Mouse (Mus musculus): ENCODE data around the gene Hal. TPM values are rescaled to one million over a fixed set of nuclear protein-coding genes. Genes with fewer than 3 reads are reported as not detected.

Hal gene
- polyA plus RNA-seq, 1 experiment: 0.22 TPM

DNA sequence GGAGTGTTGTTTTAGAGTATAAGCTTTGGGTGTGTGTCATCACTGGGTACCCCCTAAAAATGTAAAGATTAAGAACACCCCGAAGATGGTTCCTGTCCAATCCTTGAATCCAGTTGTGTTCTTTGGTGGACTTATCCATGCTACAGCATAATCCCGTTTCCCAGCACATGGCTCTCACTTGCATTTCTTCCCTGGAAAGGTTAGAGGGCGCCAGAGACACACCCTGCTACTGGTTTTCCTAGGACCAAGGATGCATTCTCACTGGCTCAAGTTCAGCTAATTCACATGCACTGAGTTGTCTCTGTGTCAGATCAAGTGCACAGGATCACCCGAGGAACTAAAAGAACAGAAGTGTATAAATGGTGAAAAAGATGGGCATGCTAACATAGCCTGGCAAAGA, 1.9 kb upstream of the Hal start:
- H3K27ac ChIP-seq (ENCODE audit: insufficient read depth, low read depth, low read length): no peak overlapping the region
- 24% methylated on average over 4 of the region's 4 CpGs for WGBS
- H3K27me3 ChIP-seq (replicated peaks; ENCODE audit: control insufficient read depth, insufficient read depth, low read length): no peaks in the 10 kb centered on the region
- TF ChIP-seq POLR2A (IDR thresholded peaks at IDR 0.05; ENCODE audit: low read depth, low read length) (no peak), CTCF (conservative IDR thresholded peaks at IDR 0.05; ENCODE audit: insufficient read depth, insufficient read length, low read depth, low read length) (peak; percentile 81)
- DNase-seq: peak; percentile 44
- H3K4me3 ChIP-seq (ENCODE audit: insufficient read depth, low read depth, low read length): no peak overlapping the region
- H3K4me1 ChIP-seq (ENCODE audit: control insufficient read depth, insufficient read depth, low read length): no peaks in the 10 kb centered on the region
- no peaks in the 10 kb centered on the region for H3K36me3 ChIP-seq (ENCODE audit: control insufficient read depth, insufficient read depth, low read length)

DNA sequence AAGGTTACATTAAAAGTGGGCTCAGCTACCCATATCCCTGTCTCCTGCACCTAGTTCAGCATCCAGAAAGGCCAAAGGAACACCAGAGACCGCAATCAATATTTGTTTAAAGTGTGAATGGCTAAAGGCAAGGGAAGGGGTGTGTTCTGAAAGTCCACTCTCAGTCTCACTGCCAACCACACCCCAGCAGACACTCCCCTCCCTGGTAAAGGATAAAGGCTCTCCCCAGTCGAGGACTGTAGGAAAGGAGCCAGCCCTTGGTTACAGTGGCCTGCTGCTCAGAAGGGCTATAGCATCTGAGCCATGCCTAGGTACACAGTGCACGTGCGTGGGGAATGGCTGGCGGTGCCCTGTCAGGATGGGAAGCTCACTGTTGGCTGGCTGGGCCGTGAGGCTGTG, 259 bp downstream of the Hal start:
- TF ChIP-seq POLR2A (IDR thresholded peaks at IDR 0.05; ENCODE audit: low read depth, low read length): no peak
- no peak for TF ChIP-seq CTCF (conservative IDR thresholded peaks at IDR 0.05; ENCODE audit: insufficient read depth, insufficient read length, low read depth, low read length)
- WGBS: 83% methylated on average over 6 of the region's 6 CpGs
- Histone ChIP-seq H3K36me3 (ENCODE audit: control insufficient read depth, insufficient read depth, low read length) (no peaks in the 10 kb centered on the region), H3K4me1 (ENCODE audit: control insufficient read depth, insufficient read depth, low read length) (no peaks in the 10 kb centered on the region), H3K27me3 (replicated peaks; ENCODE audit: control insufficient read depth, insufficient read depth, low read length) (no peaks in the 10 kb centered on the region), H3K27ac (ENCODE audit: insufficient read depth, low read depth, low read length) (no peak overlapping the region), H3K4me3 (ENCODE audit: insufficient read depth, low read depth, low read length) (no peak overlapping the region)
- DNase-seq: no peak

DNA sequence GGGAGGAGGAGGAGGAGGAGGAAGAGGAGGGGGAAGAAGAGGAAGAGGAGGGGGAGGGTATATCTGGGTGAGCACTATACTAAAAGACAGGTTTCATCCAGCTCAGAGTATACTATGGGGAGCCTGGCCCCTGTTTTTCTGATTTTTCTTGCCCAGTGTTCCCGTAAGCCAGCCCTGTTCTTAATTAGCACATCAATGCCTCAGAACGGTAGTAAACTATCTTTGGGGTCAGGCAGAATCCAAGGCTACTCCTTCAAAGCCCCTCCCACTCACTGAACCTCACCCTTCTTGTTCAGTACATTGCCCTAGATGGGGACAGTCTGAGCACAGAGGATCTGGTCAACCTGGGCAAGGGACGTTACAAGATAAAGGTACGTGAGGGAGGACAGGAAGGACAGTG, 1.9 kb downstream of the Hal start:
- TF ChIP-seq POLR2A (IDR thresholded peaks at IDR 0.05; ENCODE audit: low read depth, low read length): no peak
- TF ChIP-seq CTCF (conservative IDR thresholded peaks at IDR 0.05; ENCODE audit: insufficient read depth, insufficient read length, low read depth, low read length): no peak
- no peaks in the 10 kb centered on the region for H3K27me3 ChIP-seq (replicated peaks; ENCODE audit: control insufficient read depth, insufficient read depth, low read length)
- H3K4me1 ChIP-seq (ENCODE audit: control insufficient read depth, insufficient read depth, low read length): no peaks in the 10 kb centered on the region
- H3K4me3 ChIP-seq (ENCODE audit: insufficient read depth, low read depth, low read length): no peak overlapping the region
- no peak overlapping the region for H3K27ac ChIP-seq (ENCODE audit: insufficient read depth, low read depth, low read length)
- no peaks in the 10 kb centered on the region for H3K36me3 ChIP-seq (ENCODE audit: control insufficient read depth, insufficient read depth, low read length)
- 60% methylated on average over 4 of the region's 4 CpGs for WGBS
- no peak for DNase-seq

DNA sequence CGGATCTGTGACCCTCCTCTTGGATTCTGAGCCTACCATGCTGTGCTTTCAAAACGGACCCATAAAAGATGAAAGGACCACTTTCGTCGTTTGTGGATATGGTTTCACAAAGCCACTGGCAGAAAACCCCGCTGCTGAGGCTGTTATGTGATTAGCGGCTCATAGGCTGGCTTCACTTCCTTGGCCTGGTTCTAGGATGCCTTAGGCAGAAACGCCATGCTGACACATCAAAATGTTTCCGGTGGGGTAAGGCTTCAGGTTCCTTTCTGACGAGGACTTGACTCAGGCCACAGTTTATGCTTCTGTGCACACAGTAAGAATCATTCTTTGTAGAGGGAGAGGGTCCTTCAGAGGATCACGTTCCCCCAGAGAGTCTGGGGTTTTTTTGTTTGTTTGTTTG, 12.3 kb downstream of the Hal start:
- H3K4me3 ChIP-seq (ENCODE audit: insufficient read depth, low read depth, low read length): no peak overlapping the region
- no peak overlapping the region for H3K27ac ChIP-seq (ENCODE audit: insufficient read depth, low read depth, low read length)
- no peak for DNase-seq
- H3K4me1 ChIP-seq (ENCODE audit: control insufficient read depth, insufficient read depth, low read length): no peaks in the 10 kb centered on the region
- H3K27me3 ChIP-seq (replicated peaks; ENCODE audit: control insufficient read depth, insufficient read depth, low read length): no peaks in the 10 kb centered on the region; the same call in 1 of the 2 replicates
- no peaks in the 10 kb centered on the region for H3K36me3 ChIP-seq (ENCODE audit: control insufficient read depth, insufficient read depth, low read length)
- TF ChIP-seq POLR2A (IDR thresholded peaks at IDR 0.05; ENCODE audit: low read depth, low read length) (no peak), CTCF (conservative IDR thresholded peaks at IDR 0.05; ENCODE audit: insufficient read depth, insufficient read length, low read depth, low read length) (no peak)
- WGBS: 16% methylated on average over 10 of the region's 10 CpGs

DNA sequence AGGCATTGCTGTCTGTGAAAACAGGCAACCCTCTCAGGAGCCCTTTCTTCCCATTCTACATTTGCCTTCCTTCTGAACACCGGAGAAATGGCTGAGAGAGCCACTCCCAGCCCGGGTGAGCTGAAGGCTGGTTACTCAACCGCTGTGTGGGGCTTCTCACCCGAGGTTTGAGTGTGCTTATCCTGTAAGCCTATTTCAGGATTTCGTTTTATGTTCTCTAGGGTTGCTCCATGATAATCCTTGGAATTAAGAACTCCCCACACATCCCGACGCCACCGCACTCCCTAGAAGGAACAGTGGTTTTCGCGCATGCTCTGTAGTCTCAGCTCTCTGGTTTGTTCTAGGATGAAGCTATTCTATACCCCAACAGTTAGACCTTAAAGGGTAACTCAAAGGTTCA, 12.8 kb downstream of the Hal start:
- TF ChIP-seq POLR2A (IDR thresholded peaks at IDR 0.05; ENCODE audit: low read depth, low read length): no peak
- TF ChIP-seq CTCF (conservative IDR thresholded peaks at IDR 0.05; ENCODE audit: insufficient read depth, insufficient read length, low read depth, low read length): no peak
- WGBS: 76% methylated on average over 10 of the region's 10 CpGs
- DNase-seq: no peak
- Histone ChIP-seq H3K4me3 (ENCODE audit: insufficient read depth, low read depth, low read length) (no peak overlapping the region), H3K4me1 (ENCODE audit: control insufficient read depth, insufficient read depth, low read length) (no peaks in the 10 kb centered on the region), H3K36me3 (ENCODE audit: control insufficient read depth, insufficient read depth, low read length) (no peaks in the 10 kb centered on the region), H3K27ac (ENCODE audit: insufficient read depth, low read depth, low read length) (no peak overlapping the region), H3K27me3 (replicated peaks; ENCODE audit: control insufficient read depth, insufficient read depth, low read length) (no peaks in the 10 kb centered on the region; the same call in 1 of the 2 replicates)

DNA sequence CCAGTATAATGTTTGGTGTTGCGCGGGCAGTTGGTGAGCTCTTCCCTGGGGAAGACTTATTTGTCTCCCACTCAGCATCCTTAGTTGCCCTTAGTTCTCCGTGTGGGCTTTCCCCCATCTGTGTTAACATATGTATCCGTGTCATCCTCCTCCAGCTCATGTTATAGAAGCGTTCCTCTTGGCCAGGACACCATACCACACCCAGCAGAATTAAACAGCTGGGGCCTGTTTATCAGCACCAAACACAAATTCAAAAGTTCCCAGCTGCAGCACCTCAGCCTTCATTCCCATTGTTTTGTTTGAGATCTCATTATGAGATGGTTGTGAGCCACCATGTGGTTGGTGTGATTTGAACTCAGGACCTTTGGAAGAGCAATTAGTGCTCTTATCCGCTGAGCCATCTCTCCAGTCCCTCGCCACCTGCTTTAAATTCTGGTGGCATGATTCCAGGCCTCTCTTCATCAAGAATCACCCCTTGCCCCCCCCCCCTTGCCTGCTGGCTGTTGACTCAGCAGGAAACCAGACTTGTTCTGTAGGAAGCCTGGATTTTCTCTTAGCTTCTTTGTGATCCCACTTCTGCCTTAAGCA, 19.9 kb downstream of the Hal start:
- no peaks in the 10 kb centered on the region for H3K4me1 ChIP-seq (ENCODE audit: control insufficient read depth, insufficient read depth, low read length)
- H3K27me3 ChIP-seq (replicated peaks; ENCODE audit: control insufficient read depth, insufficient read depth, low read length): no peaks in the 10 kb centered on the region
- no peak overlapping the region for H3K4me3 ChIP-seq (ENCODE audit: insufficient read depth, low read depth, low read length)
- no peak for DNase-seq
- TF ChIP-seq POLR2A (IDR thresholded peaks at IDR 0.05; ENCODE audit: low read depth, low read length): no peak
- no peak for TF ChIP-seq CTCF (conservative IDR thresholded peaks at IDR 0.05; ENCODE audit: insufficient read depth, insufficient read length, low read depth, low read length)
- H3K27ac ChIP-seq (ENCODE audit: insufficient read depth, low read depth, low read length): no peak overlapping the region
- WGBS: 78% methylated on average over 7 of the region's 7 CpGs
- no peaks in the 10 kb centered on the region for H3K36me3 ChIP-seq (ENCODE audit: control insufficient read depth, insufficient read depth, low read length)

DNA sequence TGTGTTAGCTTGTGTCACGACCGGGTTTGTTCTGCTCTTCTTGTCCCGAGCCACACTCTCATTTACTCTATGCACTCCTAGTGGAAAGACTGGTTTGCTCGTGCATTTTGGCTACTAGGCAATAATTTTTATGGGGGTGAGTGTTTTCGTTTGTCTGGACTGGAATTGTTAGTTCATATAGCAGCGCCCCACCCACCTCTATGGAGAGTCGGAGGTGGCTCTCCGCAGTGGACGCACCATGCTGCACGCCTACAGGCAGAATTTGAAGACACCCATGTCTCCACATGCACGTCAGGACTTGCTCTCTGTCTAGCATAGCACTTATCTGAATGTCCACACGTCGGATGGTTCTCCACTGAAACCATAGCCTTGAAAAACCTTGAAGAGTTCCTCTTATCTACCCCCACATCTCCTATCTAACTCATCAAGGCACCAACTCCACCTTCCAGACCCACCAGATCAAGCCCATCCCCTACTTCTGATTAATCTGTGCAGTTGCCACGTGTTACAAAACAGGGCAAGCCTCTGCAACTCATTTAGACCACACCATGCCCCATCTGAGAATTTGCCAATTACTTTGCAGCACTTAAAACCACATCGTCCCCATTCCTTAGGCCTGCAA, 21.1 kb downstream of the Hal start:
- Histone ChIP-seq H3K36me3 (ENCODE audit: control insufficient read depth, insufficient read depth, low read length) (no peaks in the 10 kb centered on the region), H3K27ac (ENCODE audit: insufficient read depth, low read depth, low read length) (no peak overlapping the region), H3K4me1 (ENCODE audit: control insufficient read depth, insufficient read depth, low read length) (no peaks in the 10 kb centered on the region), H3K4me3 (ENCODE audit: insufficient read depth, low read depth, low read length) (no peak overlapping the region), H3K27me3 (replicated peaks; ENCODE audit: control insufficient read depth, insufficient read depth, low read length) (no peaks in the 10 kb centered on the region)
- TF ChIP-seq POLR2A (IDR thresholded peaks at IDR 0.05; ENCODE audit: low read depth, low read length): no peak
- no peak for TF ChIP-seq CTCF (conservative IDR thresholded peaks at IDR 0.05; ENCODE audit: insufficient read depth, insufficient read length, low read depth, low read length)
- WGBS: 77% methylated on average over 15 of the region's 15 CpGs
- DNase-seq: no peak
